Mouse (Mus musculus): ENCODE results near the gene Rpa1.
"Not testable (repeated sequence)": the region's sequence is repeated elsewhere in the genome, so short reads cannot be mapped to it uniquely, and the experiment has no call there.

Rpa1 gene

DNA sequence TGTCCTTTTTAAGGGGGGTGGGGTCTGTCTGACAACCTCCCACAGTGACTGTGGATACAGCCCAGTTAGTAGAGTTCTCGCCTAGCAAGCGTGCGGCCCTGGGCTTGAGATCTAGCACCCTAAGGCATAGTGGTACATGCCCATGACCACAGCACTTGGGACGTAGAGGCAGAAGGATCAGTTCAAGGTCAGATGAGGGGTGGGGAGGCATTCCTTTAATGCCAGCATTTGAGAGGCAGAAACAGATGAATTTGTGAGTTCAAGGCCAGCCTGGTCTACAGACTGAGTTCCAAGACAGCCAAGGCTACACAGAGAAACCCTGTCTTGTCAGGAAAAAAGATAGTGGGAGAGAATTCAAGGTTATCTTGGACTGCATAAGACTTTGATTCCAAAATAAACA is 61.3 kb downstream of the Rpa1 start:
- peak; percentile 66 for DNase-seq (ENCODE audit: low read depth, low spot score)

DNA sequence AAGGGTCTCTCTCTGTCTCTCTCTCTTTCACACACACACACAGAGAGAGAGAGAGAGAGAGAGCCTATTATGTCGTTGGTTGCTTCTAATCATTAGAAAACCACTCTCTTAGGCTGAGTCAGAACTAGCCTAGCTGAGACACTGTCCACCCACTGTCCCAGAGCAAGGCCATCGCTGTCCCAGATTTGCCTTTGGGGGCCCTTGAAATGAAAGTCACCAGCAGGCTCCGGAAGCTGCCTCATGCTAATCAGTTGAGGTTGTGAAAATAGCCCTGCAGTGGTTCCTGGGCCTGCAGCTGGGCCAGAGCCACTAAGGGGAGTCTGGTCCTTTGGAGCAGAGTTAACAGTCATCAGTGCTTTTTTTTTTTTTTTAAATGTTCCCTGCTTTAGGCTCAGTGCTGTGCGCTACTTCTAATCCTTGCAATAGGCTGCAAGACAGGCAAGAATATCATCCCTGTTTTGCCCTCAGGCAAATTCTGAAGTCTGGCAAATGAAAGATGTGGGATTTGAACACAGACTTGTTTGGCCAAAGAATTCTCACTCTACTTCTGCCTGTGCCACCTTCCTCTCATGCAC is 62.1 kb downstream of the Rpa1 start:
- no peak for DNase-seq (ENCODE audit: low read depth, low spot score)

DNA sequence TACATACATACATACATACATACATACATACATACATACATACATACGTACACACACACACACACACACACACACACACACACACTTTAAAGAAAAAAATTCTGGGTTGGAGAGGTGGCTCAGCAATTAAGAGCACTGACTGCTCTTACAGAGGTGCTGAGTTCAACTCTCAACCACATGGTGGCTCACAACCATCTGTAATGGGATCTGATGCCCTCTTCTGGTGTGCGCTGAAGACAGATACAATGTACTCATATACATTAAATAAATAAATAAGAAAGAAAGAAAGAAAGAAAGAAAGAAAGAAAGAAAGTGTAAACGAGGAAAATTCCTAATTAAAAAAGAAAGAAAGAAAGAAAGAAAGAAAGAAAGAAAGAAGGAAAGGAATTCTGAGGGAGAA is 64.3 kb downstream of the Rpa1 start:
- not testable (repeated sequence) for DNase-seq (ENCODE audit: low read depth, low spot score)

DNA sequence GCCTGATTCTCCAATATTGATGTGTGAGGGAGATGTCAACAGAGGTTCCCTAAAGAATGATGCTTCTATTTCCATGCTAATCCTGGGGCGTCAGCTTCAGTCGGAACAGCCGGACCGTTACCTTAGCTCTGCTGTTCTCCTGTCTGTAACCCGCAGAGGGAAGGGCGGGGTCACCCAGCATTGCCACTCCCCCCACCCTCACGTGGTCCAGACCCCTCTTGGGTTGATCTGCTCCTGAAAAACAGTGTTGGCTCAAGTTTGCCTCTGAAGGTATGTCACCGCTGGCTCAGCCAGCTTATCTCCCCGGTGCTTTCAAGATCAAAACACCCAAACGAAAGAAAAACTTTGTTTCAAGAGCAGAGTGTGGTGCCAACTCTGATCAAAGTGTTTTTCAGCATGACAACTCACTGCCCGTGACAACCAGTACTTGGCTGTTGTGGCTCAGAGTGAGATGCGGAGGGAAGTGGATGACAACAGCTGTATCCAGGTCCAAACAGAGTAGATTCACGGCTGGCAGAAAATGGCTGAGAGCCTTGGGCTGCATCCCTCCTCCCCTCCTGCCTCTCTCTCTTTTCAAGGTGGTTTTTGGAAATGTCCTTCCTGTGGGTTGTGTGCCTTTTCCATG is 65.5 kb downstream of the Rpa1 start:
- peak; percentile 86 for DNase-seq (ENCODE audit: low read depth, low spot score)

DNA sequence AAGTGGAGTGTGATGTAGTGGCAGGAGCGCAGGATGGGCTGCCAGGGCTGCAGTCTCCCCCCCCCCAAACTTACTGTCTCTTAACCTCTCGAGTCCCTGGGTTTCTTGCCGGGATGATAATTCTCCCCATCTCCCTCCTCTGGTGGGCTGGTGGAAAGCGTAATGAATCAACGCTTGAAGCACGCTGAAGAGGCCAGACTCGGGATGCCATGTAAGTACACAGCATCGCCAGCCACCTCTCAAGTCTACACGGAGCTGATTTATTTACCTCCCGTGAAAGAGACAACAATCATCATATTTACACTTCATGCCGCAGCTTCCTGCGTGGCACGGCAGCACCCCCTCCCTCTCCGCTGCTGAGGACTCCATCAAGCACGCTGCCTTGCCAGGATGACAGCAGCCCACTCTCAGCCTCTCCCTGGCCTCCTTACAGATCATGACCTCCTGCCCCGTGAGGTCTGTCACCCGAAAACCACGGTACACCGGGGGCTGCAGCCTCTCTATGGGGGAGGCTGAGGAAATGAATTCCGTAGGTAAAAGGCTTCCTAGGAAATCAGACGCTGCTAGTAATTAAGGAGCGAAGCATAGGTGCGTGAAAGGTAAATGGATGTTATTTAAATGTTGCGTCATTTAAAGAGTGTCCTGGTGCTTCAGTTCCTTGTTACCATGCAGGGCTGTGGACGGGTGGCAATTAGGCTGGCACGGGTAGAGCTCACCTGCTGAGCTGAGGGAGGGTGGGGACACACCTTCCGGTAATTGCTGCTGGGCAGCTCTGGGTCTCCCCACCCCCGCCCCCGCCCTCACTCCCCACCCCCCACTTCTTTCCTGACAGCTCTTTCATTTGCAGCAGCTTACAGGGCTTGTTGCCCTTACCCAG is 66.5 kb downstream of the Rpa1 start:
- no peak for DNase-seq (ENCODE audit: low read depth, low spot score)

DNA sequence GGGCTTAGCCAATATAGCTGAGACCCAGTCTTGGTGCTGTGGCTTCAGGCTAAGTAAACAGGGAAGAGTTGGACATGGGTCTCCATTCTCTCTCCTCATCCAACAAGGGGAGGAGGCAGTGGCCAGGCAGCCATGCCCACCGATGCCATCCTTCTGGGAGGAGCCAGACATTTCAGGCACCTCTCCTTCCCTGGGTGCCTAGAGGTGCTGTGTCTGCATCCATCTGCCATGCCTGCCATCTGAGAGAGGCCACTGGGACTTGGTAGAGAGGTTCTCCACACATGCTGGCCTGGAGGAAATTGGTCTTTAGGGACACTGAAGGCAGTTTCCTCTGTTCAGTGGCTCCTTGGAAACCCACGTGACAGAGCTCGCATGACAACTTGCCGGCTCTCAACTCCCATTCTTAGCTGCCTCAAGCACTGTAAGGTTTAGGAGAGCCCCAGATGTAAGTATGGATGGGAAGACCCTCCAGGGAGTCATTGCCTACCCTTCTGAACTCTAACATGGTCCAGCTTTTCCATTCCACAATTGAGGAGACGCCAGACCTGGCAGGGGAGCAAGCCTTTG is 67.6 kb downstream of the Rpa1 start:
- DNase-seq (ENCODE audit: low read depth, low spot score), result no peak

DNA sequence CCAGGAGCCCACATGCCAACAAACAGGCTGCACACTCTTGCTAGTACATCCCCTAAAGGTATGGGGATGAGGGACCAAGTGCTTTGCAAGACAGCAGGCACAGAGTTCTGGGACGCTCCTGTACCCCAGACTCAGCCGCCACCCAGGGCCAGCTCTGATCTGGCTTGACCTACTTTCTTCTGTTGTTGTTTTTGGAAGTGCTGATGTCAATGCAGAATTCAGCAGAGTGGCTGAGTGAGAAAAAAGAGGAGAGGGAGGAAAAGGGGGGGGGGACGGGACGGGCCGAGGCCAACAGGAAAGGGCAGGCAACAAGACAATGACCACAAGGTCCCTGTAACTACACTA is 68.1 kb downstream of the Rpa1 start:
- no peak for DNase-seq (ENCODE audit: low read depth, low spot score)

DNA sequence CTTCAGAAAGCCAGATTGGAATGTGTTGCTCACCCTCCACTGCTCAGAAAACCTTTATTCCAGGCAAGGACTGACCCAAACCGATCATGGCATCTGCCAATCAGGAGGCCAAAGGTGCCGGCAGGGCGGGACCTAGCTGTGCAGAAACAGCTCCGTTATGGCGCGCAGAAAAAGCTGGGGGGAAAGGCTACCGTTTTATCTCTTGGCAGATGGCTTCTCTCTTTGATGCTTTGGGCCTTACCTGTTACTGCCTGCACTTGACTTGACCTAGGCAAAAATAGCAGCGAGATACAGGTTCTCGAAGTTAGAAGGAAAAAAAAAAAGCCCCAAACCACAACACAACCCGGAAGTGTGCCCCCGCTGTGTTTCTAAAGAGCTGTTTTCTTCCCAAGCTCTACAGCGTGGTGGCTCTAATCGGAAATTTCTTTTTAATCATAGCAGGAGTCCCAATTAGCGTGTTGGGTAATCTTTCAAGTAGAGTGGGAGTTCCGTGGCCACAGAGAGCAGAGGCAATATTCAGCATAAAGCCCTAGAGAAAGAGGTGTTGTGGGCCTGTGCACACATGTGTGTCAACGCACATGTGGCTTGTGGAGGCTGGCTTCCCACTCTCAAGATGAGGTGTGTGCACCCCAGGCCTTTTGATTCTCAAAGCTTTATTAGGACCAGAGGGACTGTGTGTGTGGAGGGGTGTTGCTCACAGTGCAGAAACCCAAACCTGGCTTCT is 68.6 kb downstream of the Rpa1 start:
- peak; percentile 73 for DNase-seq (ENCODE audit: low read depth, low spot score)

DNA sequence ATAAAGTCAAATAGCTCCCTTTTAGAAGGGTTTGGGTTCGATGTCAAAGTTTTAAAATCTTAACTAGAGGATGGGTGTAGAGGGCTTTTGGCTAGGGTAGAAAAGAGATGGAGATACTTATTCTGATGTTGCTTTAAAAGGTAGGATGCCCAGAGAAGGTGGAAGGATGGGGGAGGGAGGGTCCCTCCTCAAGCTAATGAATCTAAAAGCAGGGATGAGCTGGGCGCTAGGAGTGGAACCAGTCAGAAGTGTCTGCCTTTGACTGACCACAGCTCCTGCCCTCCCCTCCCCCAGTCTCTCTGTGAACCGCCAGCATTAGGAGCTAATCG is 69.1 kb downstream of the Rpa1 start:
- no peak for DNase-seq (ENCODE audit: low read depth, low spot score)

DNA sequence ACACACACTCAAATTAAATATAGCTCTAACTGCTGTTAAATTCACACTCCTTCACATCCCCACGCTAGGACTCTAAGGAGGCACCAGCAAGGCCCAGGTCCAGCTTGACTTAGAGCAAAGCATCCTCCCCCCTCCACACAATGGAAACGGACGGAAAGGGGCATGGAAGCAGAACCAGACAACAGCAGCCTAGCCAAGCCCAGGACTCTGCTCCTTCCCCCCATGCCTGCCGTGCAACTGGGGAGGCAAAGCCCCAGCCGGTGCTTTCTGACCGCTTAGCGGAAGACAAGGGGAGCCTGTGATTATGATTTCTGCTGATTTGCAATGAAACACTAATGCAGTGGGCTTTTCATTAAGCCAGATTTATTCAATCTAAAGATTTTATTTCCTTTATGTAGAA is 70.0 kb downstream of the Rpa1 start:
- no peak for DNase-seq (ENCODE audit: low read depth, low spot score)

DNA sequence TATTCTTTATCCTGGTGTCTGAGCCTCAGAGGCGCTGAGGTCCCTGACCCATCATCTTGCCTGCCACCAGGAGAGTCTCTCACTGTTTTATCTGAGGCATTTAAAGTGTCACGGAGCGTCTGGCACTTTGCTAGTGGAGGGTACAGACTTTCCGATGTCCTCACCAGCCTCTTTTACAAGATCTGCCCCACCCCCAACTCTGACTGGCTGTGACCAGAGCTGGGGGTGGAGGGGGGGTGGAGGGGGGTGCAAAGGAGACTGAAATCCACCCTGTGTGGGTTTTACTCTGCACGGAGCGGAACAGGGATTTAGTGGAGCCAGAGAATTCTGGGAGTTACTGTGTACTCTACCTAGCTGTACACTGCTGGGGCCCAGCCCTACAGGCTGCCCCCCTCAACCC is 73.1 kb downstream of the Rpa1 start:
- no peak for DNase-seq (ENCODE audit: low read depth, low spot score)

DNA sequence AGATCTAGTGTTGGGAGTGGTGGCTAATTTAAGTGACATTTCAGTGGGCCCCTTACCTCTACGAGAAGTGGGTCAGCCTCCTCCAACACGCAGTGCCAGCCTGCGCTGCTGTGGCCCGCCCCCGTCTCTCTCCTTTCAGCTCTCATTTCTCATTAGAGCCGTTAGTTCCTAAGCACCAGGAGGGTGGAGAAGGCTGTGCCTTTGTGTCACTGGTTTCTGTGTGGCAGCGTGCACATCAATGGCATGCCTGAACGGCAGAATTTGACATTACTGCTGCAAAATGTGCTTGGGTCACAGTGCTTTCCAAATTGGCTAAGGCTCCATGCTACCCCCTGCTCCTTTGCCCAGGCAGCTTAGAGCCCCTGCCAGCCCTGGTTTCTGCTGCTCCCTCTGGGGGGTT is 74.7 kb downstream of the Rpa1 start:
- DNase-seq (ENCODE audit: low read depth, low spot score), result no peak

DNA sequence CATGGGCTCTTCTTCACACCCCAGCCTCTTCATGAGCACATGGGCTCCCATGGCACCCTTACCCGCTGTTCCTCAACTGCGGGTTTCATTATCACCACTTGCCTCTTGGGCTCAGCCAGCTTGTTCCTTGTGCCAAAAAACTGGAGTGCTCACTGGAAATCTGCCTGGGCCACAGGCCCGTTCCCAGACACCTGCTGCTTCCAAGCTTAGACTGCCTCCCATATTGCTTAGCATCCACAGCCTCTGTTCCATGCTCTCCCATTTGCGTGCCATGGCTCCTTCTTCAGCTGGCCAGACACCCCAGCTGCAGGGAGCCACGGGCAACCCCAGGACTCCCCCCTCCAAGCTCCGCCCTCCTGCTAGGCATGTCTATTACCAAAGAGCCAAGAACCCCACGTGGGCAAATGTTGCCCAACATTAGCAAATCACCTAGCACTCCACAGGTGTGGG is 77.1 kb downstream of the Rpa1 start:
- DNase-seq (ENCODE audit: low read depth, low spot score), result no peak

DNA sequence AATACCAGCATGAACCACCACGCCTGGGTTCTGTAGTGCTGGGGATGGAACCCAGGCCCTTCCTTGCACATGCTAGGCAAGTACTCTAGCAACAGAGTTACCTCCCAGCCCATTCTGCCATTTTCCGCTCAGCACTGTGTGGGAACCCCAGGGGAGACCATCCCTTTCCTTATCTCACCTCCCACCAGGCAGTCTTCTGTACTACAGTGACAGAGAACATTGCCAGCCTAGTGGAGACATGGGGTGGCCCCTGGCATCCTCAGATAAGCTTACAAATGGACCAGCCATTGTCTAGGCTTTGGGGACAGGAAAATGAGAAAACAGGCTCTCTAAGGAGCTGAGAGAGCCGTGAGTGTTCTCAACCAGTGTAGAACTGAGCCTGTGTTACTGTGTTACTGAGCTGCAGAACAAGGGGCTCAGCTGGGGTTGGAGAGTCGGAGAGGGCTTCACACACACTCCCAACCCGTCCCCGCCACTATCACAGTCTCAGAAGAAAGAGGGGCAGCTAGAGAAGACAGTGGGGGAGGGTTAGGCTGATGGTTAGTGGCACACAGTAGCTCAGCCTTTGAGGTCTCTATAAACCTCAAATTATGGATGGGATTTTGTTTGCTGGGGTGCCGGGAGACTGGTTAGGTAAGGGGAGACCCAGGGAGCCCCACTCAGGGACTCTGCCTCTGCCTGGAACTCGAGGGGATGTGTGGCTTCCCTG is 77.7 kb downstream of the Rpa1 start:
- DNase-seq (ENCODE audit: low read depth, low spot score), result no peak

DNA sequence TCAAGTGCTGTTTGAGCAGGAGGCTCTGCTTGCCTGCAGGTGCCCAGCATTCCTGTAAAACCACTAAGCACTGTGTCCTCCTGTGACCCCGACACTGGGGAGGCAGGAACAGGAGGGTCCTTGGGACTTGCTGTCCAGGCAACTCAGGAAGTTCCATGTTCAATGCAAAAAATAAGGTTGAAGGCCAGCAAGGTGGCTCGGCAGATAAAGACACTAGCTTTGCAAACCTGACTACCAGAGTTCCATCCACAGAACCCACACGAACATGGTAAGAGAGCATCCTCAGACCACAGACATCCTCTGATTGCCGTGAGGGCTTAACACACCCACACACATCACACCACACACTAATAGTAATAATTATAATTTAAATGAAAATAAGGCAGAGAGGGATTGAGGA is 78.9 kb downstream of the Rpa1 start:
- DNase-seq (ENCODE audit: low read depth, low spot score), result no peak

DNA sequence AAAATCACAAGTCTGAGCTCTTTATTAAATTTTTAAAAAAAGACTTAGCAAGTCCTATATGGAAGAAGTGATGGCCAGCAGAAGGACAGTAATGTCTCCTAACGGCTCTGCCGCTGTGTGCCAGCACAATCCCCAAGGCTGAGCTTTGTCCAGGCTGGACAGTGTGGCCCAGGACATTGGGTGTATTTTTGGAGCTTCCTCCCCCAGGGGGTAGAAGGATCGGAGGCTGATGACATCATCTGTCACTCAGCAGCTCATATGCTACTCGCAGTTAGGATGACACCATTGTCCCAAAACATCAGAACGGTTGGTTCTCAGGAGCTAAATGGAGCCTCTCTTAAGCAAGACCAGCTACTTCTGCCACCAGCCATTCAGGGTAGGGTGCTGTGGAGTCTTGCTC is 79.6 kb downstream of the Rpa1 start:
- no peak for DNase-seq (ENCODE audit: low read depth, low spot score)

DNA sequence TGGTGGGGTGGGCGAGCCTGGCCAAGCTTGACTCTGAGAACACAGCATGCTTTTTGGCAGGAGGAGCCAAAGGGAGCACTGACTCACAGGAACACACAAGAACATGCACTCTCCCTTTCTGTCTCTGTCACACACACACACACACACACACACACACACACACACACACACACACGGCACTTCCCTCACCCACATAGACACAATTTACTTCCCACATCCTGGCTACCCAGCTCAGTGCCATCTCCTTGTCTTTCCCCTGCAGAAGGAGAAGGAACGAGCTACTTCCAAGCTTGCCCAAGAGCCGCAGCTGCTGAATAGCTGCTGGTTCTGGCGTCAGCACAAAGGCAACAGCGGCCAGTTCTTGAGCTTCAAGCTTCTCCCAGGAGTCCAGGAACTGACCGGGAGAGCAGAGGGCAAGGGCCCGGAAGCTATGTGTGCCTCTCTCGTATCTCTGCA is 80.3 kb downstream of the Rpa1 start:
- DNase-seq (ENCODE audit: low read depth, low spot score), result no peak

DNA sequence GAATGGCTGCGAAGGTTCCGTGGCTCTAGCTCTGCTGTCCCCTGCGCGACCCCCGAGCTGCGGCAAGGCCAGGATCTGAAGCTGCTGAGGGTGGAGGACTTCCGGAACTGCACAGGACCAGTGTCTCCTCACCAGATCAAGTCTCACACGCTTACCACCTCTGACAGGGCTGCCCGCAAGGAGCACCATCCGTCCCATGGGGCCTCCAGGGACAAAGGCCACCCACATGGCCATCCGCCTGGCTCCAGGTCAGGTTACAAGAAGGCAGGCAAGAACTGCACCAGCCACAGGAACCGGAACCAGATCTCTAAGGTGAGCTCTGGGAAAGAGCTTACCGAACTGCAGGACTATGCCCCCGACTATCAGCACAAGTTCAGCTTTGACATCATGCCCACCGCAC is 82.6 kb downstream of the Rpa1 start:
- peak; percentile 39 for DNase-seq (ENCODE audit: low read depth, low spot score)

DNA sequence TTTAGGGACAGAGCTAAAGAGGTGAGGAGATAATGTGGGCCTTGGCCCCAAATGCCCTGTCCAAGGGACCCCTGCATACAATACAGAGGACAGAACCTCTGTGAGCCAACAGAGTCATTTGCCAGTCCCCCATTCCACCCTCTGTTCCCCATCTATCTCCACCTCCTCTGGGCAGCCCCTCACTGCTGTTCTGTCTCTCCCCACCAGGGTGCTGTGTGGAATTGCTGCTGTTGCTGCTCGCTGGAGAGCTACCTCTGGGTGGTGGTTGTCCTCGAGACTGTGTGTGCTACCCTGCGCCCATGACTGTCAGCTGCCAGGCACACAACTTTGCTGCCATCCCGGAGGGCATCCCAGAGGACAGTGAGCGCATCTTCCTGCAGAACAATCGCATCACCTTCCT is 83.6 kb downstream of the Rpa1 start:
- peak; percentile 59 for DNase-seq (ENCODE audit: low read depth, low spot score)

DNA sequence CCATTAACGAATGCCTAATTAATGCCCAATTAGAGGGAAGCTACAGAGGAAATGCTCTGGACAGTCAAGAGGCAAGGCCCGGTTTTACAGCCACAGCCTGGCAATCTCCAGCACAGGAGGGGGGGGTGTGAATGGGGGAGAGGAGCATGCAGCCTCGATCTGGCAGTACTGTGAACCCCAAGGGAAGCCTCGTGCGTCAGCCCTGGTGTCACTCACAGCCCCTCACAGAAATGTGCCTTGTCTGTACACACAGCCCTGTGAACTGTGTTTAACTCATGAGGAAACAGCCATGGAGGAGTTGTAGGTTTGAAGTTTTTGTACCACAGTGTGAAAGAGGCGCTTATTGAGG is 84.2 kb downstream of the Rpa1 start:
- DNase-seq (ENCODE audit: low read depth, low spot score), result no peak

DNA sequence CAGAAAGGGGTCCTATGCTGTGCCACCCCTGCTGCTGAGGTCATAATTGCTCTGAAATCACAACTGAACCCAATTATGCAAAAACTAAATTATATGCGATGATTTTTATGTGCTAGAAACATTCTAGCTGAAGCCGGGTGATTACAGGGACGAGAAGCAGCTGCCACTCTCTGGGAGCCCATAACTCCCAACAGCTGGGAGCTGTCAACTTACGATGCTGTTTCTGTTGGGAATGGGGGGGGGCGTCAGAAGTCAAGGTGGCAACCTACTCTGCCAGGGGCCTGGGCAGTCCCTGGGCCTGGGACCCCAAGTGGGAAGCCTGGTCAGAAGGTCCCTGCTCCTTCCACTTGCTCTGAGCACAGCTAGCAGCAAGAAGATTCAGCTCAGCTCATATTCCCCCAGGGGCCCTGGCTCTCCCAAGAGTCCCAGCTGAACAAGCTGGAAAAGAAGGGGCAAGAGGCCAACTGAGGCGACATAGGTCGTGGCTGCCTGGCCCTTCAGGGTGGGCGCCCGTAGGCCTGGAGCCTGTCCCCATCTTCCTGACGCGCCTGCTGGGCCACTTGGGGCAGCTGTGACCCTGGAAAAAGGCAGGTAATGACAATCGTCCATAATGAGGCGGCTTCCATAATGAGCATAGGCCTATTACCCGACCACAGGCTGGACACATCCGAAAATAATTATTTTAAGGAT is 84.7 kb downstream of the Rpa1 start:
- DNase-seq (ENCODE audit: low read depth, low spot score), result no peak
